Mouse (Mus musculus) liver, adult 2 months (tissue): Measurements from ENCODE around the gene D8Ertd738e. TPM values are rescaled to one million over a fixed set of nuclear protein-coding genes. Genes with fewer than 3 reads are reported as not detected.
"Not testable (repeated sequence)": the region's sequence is repeated elsewhere in the genome, so short reads cannot be mapped to it uniquely, and the experiment has no call there.

Source experiments
- DNase-seq: peaks from one replicate; pipeline ENCODE4 v3.0.0-alpha.2; 2011; ENCODE audit warnings: low read depth, low spot score; ENCODE audit errors: extremely low read depth
- H3K27ac ChIP-seq: fragments of 200-500 bp; replicated peaks from 2 replicates; pipeline ENCODE4 v1.5.1; 2012; ENCODE audit warnings: low read depth, mild to moderate bottlenecking, control low read depth, inconsistent platforms, low read length; ENCODE audit not compliant: insufficient read depth
- H3K27me3 ChIP-seq: fragments of 200-500 bp; 2 replicates; pipeline ENCODE4 v1.6.1; 2012; ENCODE audit warnings: mild to moderate bottlenecking, moderate library complexity, low read length, inconsistent platforms; ENCODE audit not compliant: control insufficient read depth, insufficient read depth
- H3K36me3 ChIP-seq: fragments of 200-500 bp; 2 replicates; pipeline ENCODE4 v1.6.1; 2012; ENCODE audit warnings: low read length, inconsistent platforms; ENCODE audit not compliant: control insufficient read depth, insufficient read depth
- H3K4me1 ChIP-seq: fragments of 200-500 bp; 2 replicates; pipeline ENCODE4 v1.6.1; 2011; ENCODE audit warnings: low read length; ENCODE audit not compliant: control insufficient read depth, insufficient read depth
- H3K4me3 ChIP-seq: fragments of 200-500 bp; 2 replicates; pipeline ENCODE4 v1.5.1; 2011; ENCODE audit warnings: low read depth, mild to moderate bottlenecking, control low read depth, low read length, moderate library complexity; ENCODE audit not compliant: insufficient read depth
- H3K79me2 ChIP-seq: fragments of 200-500 bp; 2 replicates; pipeline ENCODE4 v1.6.1; 2012; ENCODE audit warnings: inconsistent platforms, mild to moderate bottlenecking, low read length, moderate library complexity; ENCODE audit not compliant: control insufficient read depth, insufficient read depth
- H3K9ac ChIP-seq: fragments of 200-500 bp; 2 replicates; pipeline ENCODE4 v1.6.1; 2012; ENCODE audit warnings: low read depth, mild to moderate bottlenecking, control low read depth, inconsistent platforms, low read length
- CTCF ChIP-seq: fragments of 200-500 bp; IDR thresholded peaks from 2 replicates; pipeline ENCODE4 v1.5.1; 2011; ENCODE audit warnings: low read depth, low read length, control low read depth
- POLR2A ChIP-seq: fragments of 200-500 bp; IDR thresholded peaks from 2 replicates; pipeline ENCODE4 v1.6.1; 2011; ENCODE audit warnings: low read length, control low read depth; ENCODE audit not compliant: insufficient read depth; ENCODE audit errors: extremely low read depth
- WGBS: fragments of 180-500 bp; shearing (Covaris S2); methylation state at CpG from one replicate; pipeline ENCODE4 v1.1.7; 2018; 5-methylcytosine and 5-hydroxymethylcytosine counted together
- polyA plus RNA-seq: library from polyadenylated mRNA; depleted of rRNA; stranded (reverse); fragments of >200 nt; gene quantifications from 2 replicates; pipeline ENCODE4 v1.2.3, GENCODE M21; 2012
- total RNA-seq: library from RNA; depleted of rRNA; stranded (reverse); fragments of >200 nt; gene quantifications from 2 replicates; pipeline ENCODE4 v1.2.3, GENCODE M21; 2014

Gene D8Ertd738e
- total and polyA plus RNA-seq, 2 experiments, result 105 to 115 TPM

DNA sequence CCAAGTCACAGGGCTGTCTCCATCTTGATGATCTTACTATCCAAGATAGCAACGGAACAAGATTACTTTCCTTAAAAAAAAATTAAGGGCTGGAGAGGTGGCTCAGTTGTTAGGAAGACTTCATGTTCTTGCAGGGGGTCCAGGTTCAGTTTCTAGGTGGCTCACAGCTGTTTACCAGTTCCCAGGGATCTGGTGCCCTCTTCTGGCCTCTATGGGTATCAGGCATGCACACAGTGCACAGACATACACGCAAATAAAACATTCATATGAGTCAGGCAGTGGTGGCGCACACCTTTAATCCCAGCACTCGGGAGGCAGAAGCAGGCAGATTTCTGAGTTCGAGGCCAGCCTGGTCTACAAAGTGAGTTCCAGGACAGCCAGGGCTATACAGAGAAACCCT lies 36.1 kb upstream of the D8Ertd738e start:
- peak; percentile 15 for DNase-seq
- TF ChIP-seq CTCF, result peak; percentile 65
- not testable (repeated sequence) for H3K36me3 ChIP-seq, H3K79me2 ChIP-seq, H3K4me1 ChIP-seq, H3K9ac ChIP-seq, H3K27me3 ChIP-seq, H3K27ac ChIP-seq, H3K4me3 ChIP-seq
- 56% methylated on average over 5 of the region's 5 CpGs for WGBS

DNA sequence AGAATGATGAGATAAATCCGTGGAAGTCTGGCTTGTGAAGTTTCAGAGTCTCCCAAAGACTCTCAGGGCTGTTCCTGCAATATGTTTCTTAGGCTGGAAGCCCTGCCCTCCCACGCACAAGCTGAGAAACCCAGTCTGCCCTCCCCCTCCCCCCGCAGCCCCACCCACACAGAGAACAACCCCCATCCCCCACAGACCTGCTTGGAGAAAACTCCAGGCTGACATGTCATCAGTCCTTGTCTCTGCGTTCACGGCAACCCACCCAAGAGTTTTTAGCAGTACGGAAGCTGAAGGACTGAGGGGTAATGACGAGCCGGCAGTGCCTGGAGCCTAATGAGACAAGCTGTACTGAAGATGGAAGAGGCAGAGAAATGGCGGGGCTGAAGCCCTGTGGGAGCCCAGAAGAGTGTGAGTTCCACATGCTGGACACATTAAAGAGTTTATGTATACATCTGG lies 35.1 kb upstream of the D8Ertd738e start:
- DNase-seq, result no peak
- Histone ChIP-seq H3K4me3 (peak overlapping the region; percentile 28; the same call in 1 of the 2 replicates), H3K9ac (no peak overlapping the region), H3K79me2 (no peaks in the 10 kb centered on the region), H3K36me3 (no peaks in the 10 kb centered on the region), H3K4me1 (no peaks in the 10 kb centered on the region), H3K27ac (no peak overlapping the region), H3K27me3 (no peaks in the 10 kb centered on the region)
- no peak for TF ChIP-seq POLR2A
- no peak for TF ChIP-seq CTCF
- WGBS, result 48% methylated on average over 9 of the region's 9 CpGs

DNA sequence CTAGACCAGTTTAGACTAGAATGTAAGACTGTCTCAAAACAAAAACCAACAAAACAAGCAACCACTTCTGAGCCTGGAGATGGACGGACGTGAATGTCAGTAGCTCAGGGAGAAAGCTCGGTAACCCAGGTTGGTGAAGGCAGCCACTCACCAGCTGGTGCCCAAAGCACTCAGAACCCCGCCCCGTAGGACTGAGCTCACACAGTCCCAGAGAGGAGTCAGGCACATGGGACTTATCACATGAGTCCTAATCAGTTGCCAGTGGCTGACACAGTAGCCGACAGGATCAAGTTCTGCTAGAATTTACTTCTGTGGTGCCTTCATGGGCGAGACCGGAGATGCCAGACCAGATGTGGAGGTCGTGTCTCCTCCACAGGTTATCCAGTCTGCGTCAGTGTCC lies 31.3 kb upstream of the D8Ertd738e start:
- WGBS, result 76% methylated on average over 10 of the region's 10 CpGs
- no peak overlapping the region for H3K4me3 ChIP-seq

DNA sequence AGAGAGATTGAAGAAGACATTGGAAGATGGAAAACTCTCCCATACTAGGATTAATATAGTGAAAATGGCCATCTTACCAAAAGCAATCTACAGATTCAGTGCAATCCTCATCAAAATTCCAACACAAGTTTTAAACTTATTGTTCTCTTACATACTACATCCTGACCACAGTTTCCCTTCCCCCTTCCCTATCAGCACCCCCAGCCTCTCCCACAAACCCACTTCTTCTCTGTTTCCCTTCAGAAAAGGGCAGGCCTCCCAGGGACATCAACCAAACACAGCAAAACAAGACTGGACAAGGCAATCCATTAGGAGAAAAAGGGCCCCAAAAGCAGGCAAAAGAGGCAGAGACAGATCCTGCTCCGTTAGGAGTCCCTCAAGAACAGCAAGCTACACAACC lies 26.9 kb upstream of the D8Ertd738e start:
- H3K27me3 ChIP-seq, result no peaks in the 10 kb centered on the region
- H3K27ac ChIP-seq, result no peak overlapping the region
- H3K79me2 ChIP-seq, result no peaks in the 10 kb centered on the region
- DNase-seq, result no peak
- H3K9ac ChIP-seq, result no peak overlapping the region
- WGBS, result 88% methylated on average over 1 of the region's 1 CpGs
- H3K36me3 ChIP-seq, result no peaks in the 10 kb centered on the region
- TF ChIP-seq CTCF (no peak), POLR2A (no peak)
- no peak overlapping the region for H3K4me3 ChIP-seq
- H3K4me1 ChIP-seq, result no peaks in the 10 kb centered on the region

More for the DNA sequence above, 31.3 kb upstream of the D8Ertd738e start:
- no peaks in the 10 kb centered on the region for H3K36me3 ChIP-seq
- H3K79me2 ChIP-seq, result no peaks in the 10 kb centered on the region
- no peak overlapping the region for H3K9ac ChIP-seq
- TF ChIP-seq CTCF (no peak), POLR2A (no peak)
- no peak overlapping the region for H3K27ac ChIP-seq
- H3K4me1 ChIP-seq, result no peaks in the 10 kb centered on the region
- DNase-seq, result no peak
- H3K27me3 ChIP-seq, result no peaks in the 10 kb centered on the region

DNA sequence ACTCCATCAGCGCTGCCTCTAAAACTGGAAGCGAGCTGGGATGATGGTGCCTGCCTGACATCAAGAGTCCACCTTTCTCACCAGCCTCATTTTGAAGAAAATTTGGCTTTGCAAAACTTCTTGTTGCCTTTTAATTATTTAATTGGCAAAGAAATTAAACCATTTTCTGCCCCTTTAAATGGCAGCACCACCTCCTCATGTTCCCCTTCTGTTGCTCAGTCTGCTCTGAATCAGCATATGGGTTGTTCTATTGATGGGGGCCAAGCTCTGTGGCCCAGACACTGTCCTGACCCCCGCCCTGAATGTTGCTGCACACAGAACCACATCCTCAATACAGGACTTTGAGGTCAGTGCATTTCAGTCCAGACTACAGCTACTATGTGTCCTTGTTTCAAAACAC lies 24.4 kb upstream of the D8Ertd738e start:
- Histone ChIP-seq H3K36me3 (no peaks in the 10 kb centered on the region), H3K4me1 (peaks cover 3% of the 10 kb centered on the region), H3K4me3 (no peak overlapping the region), H3K27me3 (no peaks in the 10 kb centered on the region), H3K79me2 (no peaks in the 10 kb centered on the region), H3K27ac (no peak overlapping the region), H3K9ac (no peak overlapping the region)
- DNase-seq, result no peak
- no peak for TF ChIP-seq POLR2A
- TF ChIP-seq CTCF, result no peak
- 86% methylated on average over 3 of the region's 3 CpGs for WGBS

DNA sequence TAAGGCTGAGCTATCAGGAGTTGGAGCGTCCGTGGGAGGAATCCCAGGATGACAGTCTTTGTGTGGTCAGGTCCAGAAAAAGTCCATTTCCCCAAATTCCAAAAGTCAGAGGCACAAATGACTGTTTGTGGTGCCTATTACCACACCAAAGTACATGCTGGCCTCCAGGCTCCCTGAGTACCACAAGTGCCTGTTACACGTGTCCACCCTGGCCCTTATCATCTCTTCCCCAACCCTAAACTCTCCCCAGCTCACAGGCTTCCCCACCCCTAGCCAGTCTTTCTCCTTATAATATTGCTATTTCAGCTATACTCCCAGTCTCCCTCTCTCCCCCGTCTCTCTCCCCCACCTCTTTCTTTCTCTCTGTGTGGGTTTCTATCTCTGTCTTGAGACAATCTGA lies 22.8 kb upstream of the D8Ertd738e start:
- no peak overlapping the region for H3K27ac ChIP-seq
- H3K27me3 ChIP-seq, result no peaks in the 10 kb centered on the region
- no peak for DNase-seq
- TF ChIP-seq POLR2A (no peak), CTCF (no peak)
- peaks cover 3% of the 10 kb centered on the region for H3K4me1 ChIP-seq
- H3K9ac ChIP-seq, result no peak overlapping the region
- no peak overlapping the region for H3K4me3 ChIP-seq
- no peaks in the 10 kb centered on the region for H3K79me2 ChIP-seq
- WGBS, result 88% methylated on average over 4 of the region's 4 CpGs
- H3K36me3 ChIP-seq, result no peaks in the 10 kb centered on the region
